Mouse (Mus musculus) liver, embryonic 14.5 days (tissue): ENCODE data around the gene Stx8.

Experiments used
- CTCF ChIP-seq: IDR thresholded peaks from 2 replicates; pipeline ENCODE4 v1.5.1; 2016; ENCODE audit warnings: antibody characterized with exemption, low read depth, control low read depth
- EP300 ChIP-seq: IDR thresholded peaks from 2 replicates; pipeline ENCODE4 v1.6.1; 2016; ENCODE audit warnings: antibody characterized with exemption, low read depth

- TF ChIP-seq CTCF: no peak
- TF ChIP-seq EP300: no peak
Observed at GRCm38 (mm10) chr11:68021976-68022375, 56.0 kb downstream of the Stx8 start.
